Mouse (Mus musculus): ENCODE measurements around the gene Cd4.

Cd4 gene

GRCm38 (mm10) chr6:124885956-124886381 lies 2.1 kb downstream of the Cd4 start:
- DNase-seq (ENCODE audit: low spot score), result no peak

- DNase-seq (ENCODE audit: low spot score), result no peak
Measured at GRCm38 (mm10) chr6:124884714-124885500, 3.1 kb downstream of the Cd4 start.

- no peak for DNase-seq (ENCODE audit: low spot score)
Measured at GRCm38 (mm10) chr6:124883351-124883750, 4.7 kb downstream of the Cd4 start.

- DNase-seq (ENCODE audit: low spot score), result no peak
Measured at GRCm38 (mm10) chr6:124881821-124882220, 6.2 kb downstream of the Cd4 start.

- DNase-seq (ENCODE audit: low spot score), result no peak
Measured at GRCm38 (mm10) chr6:124879390-124879789, 8.6 kb downstream of the Cd4 start.

GRCm38 (mm10) chr6:124874348-124874747 lies 13.7 kb downstream of the Cd4 start:
- no peak for DNase-seq (ENCODE audit: low spot score)

GRCm38 (mm10) chr6:124866560-124866959 lies 21.5 kb downstream of the Cd4 start:
- DNase-seq (ENCODE audit: low spot score), result no peak

GRCm38 (mm10) chr6:124865766-124866362 lies 22.2 kb downstream of the Cd4 start:
- no peak for DNase-seq (ENCODE audit: low spot score)

GRCm38 (mm10) chr6:124863658-124864298 lies 24.2 kb downstream of the Cd4 start, which contains the start of gene Gpr162:
Gene Gpr162, minus strand, starts transcription at chr6:124863983.
- peak; percentile 50 for DNase-seq (ENCODE audit: low spot score)

GRCm38 (mm10) chr6:124863125-124863657 lies 24.8 kb downstream of the Cd4 start:
- no peak for DNase-seq (ENCODE audit: low spot score)

GRCm38 (mm10) chr6:124862406-124863124 lies 25.5 kb downstream of the Cd4 start:
- no peak for DNase-seq (ENCODE audit: low spot score)

GRCm38 (mm10) chr6:124861802-124862201 lies 26.2 kb downstream of the Cd4 start:
- no peak for DNase-seq (ENCODE audit: low spot score)

GRCm38 (mm10) chr6:124861266-124861665 lies 26.8 kb downstream of the Cd4 start:
- no peak for DNase-seq (ENCODE audit: low spot score)

GRCm38 (mm10) chr6:124860511-124860910 lies 27.5 kb downstream of the Cd4 start:
- DNase-seq (ENCODE audit: low spot score), result no peak

GRCm38 (mm10) chr6:124859725-124860124 lies 28.3 kb downstream of the Cd4 start:
- DNase-seq (ENCODE audit: low spot score), result peak; percentile 89

GRCm38 (mm10) chr6:124858561-124859318 lies 29.3 kb downstream of the Cd4 start:
- no peak for DNase-seq (ENCODE audit: low spot score)

- DNase-seq (ENCODE audit: low spot score), result no peak
Measured at GRCm38 (mm10) chr6:124857840-124858530, 30.0 kb downstream of the Cd4 start.

GRCm38 (mm10) chr6:124856916-124857839 lies 30.8 kb downstream of the Cd4 start, which contains the start of gene P3h3:
Gene P3h3, minus strand, starts transcription at chr6:124857752.
- peak; percentile 70 for DNase-seq (ENCODE audit: low spot score)

- no peak for DNase-seq (ENCODE audit: low spot score)
Measured at GRCm38 (mm10) chr6:124856321-124856720, 31.7 kb downstream of the Cd4 start.
